Mouse (Mus musculus): ENCODE results near the gene Ngef. TPM values are rescaled to one million over a fixed set of nuclear protein-coding genes. Genes with fewer than 3 reads are reported as not detected.
"Not testable (repeated sequence)": the region's sequence is repeated elsewhere in the genome, so short reads cannot be mapped to it uniquely, and the experiment has no call there.

The Ngef gene
- total and polyA plus RNA-seq, 2 experiments from 2014 or later: 32.4 to 49.1 TPM

DNA sequence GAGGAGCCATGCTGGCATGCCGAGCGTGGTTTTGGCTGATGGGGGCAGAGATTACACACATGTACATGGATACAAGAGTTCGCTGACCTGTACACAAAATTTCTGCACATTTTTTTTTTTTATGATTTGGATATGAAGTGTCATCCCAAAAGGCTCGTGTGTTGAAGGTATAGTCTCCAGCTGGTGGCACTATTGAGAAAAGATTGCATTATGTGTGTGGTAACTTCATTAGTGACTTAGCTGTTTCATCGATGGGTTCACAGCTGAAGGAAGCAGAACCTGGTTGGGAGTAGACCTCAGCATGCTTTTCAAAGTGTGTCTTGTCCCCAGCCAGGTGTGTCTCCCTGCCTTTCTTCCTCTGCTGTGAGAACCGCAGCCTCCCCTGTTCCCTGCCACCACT, 105.3 kb downstream of the Ngef start:
- no peaks in the 10 kb centered on the region for H3K9me3 ChIP-seq (ENCODE audit: low read length)
- H3K4me1 ChIP-seq (ENCODE audit: insufficient read depth, low read length): no peaks in the 10 kb centered on the region
- H3K4me2 ChIP-seq (ENCODE audit: low read depth, low read length): no peak overlapping the region
- TF ChIP-seq CTCF (IDR thresholded peaks at IDR 0.05; ENCODE audit: low read depth): peak; percentile 52
- no peak overlapping the region for H3K4me3 ChIP-seq (ENCODE audit: low read length)
- ATAC-seq (no peak), DNase-seq (ENCODE audit: low spot score) (peak; percentile 58)
- WGBS: 68% methylated on average over 6 of the region's 6 CpGs
- no peak overlapping the region for H3K27ac ChIP-seq
- H3K36me3 ChIP-seq (ENCODE audit: insufficient read depth, low read length): no peaks in the 10 kb centered on the region
- H3K9ac ChIP-seq (replicated peaks; ENCODE audit: low read length): no peak overlapping the region
- no peaks in the 10 kb centered on the region for H3K27me3 ChIP-seq (ENCODE audit: insufficient read depth, low read length)

DNA sequence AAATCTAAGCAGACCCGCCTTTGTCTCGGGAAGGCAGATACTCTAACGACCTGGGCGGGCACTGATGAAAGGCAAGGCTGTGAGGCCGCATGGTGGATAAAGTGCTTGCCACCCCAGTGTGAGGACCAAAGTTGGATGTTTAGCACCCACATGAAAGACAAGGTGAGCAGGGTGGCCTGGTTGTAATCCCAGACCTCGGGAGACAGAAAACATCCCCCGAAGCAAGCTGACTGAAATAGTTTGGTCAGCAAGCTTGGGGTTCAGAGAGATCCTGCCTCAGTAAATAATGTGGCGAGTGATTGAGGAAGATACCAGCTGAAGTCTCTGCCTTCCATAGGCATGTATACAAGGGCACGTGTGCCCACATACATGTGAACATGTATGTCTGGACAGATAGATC, 106.2 kb downstream of the Ngef start:
- TF ChIP-seq CTCF (IDR thresholded peaks at IDR 0.05; ENCODE audit: low read depth): no peak
- ATAC-seq (no peak), DNase-seq (ENCODE audit: low spot score) (no peak)
- WGBS: 87% methylated on average over 9 of the region's 9 CpGs
- no peak overlapping the region for H3K9ac ChIP-seq (replicated peaks; ENCODE audit: low read length)
- no peaks in the 10 kb centered on the region for H3K4me1 ChIP-seq (ENCODE audit: insufficient read depth, low read length)
- no peaks in the 10 kb centered on the region for H3K27me3 ChIP-seq (ENCODE audit: insufficient read depth, low read length)
- H3K4me3 ChIP-seq (ENCODE audit: low read length): no peak overlapping the region
- H3K9me3 ChIP-seq (ENCODE audit: low read length): no peaks in the 10 kb centered on the region
- no peak overlapping the region for H3K27ac ChIP-seq
- no peak overlapping the region for H3K4me2 ChIP-seq (ENCODE audit: low read depth, low read length)
- no peaks in the 10 kb centered on the region for H3K36me3 ChIP-seq (ENCODE audit: insufficient read depth, low read length)

DNA sequence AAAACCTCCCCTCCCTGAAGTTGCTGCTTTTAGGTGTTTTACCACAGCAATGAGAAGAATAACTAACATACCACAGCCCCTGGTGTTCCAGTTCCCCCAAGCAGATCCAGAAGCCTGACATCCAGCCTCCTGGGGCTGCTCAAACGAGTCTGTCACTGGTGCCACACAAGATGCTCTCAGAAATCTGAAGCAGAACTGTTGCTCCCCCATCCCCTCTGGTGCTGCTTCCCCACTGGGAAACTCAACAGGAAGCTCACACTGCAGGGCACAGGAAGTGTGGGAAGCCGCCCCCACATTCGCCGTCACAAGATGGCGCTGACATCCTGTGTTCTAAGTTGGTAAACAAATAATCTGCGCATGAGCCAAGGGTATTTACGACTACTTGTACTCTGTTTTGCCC, 113.8 kb downstream of the Ngef start:
- not testable (repeated sequence) for H3K4me3 ChIP-seq (ENCODE audit: low read length); H3K27ac ChIP-seq; H3K9me3 ChIP-seq (ENCODE audit: low read length); H3K9ac ChIP-seq (replicated peaks; ENCODE audit: low read length); H3K4me1 ChIP-seq (ENCODE audit: insufficient read depth, low read length); ATAC-seq; H3K4me2 ChIP-seq (ENCODE audit: low read depth, low read length); H3K27me3 ChIP-seq (ENCODE audit: insufficient read depth, low read length); H3K36me3 ChIP-seq (ENCODE audit: insufficient read depth, low read length); DNase-seq (ENCODE audit: low spot score)
- 86% methylated on average over 5 of the region's 7 CpGs for WGBS

DNA sequence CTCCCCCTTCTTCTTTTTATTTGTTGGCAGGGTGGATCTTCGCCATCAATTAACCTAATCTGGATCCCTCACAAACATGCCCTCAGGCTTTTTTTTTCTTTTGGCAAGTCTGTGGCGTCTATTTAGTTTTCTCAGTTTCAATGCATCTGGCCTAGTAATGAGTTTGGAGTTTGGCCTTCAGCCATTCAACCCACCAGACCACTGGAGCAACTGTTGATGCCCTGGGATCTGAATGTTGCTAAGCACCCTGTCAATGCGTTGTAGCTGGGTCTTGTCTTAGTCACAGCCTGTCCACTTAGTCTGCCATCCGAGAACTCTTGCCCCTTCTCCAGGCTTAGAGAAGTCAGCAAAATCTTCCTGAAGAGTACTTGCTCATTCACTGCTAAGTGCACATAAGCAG, 115.6 kb downstream of the Ngef start:
- Histone ChIP-seq H3K4me2 (ENCODE audit: low read depth, low read length) (no peak overlapping the region), H3K4me3 (ENCODE audit: low read length) (no peak overlapping the region), H3K27ac (no peak overlapping the region), H3K4me1 (ENCODE audit: insufficient read depth, low read length) (no peaks in the 10 kb centered on the region), H3K9me3 (ENCODE audit: low read length) (no peaks in the 10 kb centered on the region), H3K36me3 (ENCODE audit: insufficient read depth, low read length) (no peaks in the 10 kb centered on the region), H3K9ac (replicated peaks; ENCODE audit: low read length) (no peak overlapping the region), H3K27me3 (ENCODE audit: insufficient read depth, low read length) (no peaks in the 10 kb centered on the region)
- no peak for TF ChIP-seq CTCF (IDR thresholded peaks at IDR 0.05; ENCODE audit: low read depth)
- peak; percentile 51 for DNase-seq (ENCODE audit: low spot score)
- 62% methylated on average over 4 of the region's 4 CpGs for WGBS
- ATAC-seq: peak; percentile 68; the same call in 1 of the 2 replicates

DNA sequence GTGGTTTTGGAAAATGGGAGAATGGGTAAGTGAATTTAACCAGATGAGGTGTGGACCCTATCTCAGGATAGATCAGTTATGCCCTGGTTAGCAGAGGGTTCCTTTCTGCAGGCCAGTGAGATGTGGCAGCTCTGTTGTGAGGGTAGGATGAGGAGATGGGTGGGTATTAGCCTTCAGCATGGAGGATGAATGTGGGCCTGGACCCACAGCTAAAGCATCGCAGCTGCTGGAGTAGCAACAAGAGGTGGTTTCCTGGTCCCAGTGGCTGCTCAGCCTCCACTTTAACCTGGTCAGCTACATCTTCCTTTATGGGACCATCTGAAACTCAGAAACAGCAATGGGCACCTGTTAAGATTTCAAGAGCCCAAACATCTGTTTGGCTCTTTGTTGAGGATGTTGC, 117.2 kb downstream of the Ngef start:
- H3K4me1 ChIP-seq (ENCODE audit: insufficient read depth, low read length): no peaks in the 10 kb centered on the region
- H3K4me2 ChIP-seq (ENCODE audit: low read depth, low read length): no peak overlapping the region
- H3K9me3 ChIP-seq (ENCODE audit: low read length): no peaks in the 10 kb centered on the region
- 100% methylated on average over 1 of the region's 1 CpGs for WGBS
- no peak for TF ChIP-seq CTCF (IDR thresholded peaks at IDR 0.05; ENCODE audit: low read depth)
- no peak overlapping the region for H3K9ac ChIP-seq (replicated peaks; ENCODE audit: low read length)
- H3K36me3 ChIP-seq (ENCODE audit: insufficient read depth, low read length): no peaks in the 10 kb centered on the region
- H3K27me3 ChIP-seq (ENCODE audit: insufficient read depth, low read length): no peaks in the 10 kb centered on the region
- no peak overlapping the region for H3K27ac ChIP-seq
- no peak overlapping the region for H3K4me3 ChIP-seq (ENCODE audit: low read length)
- DNase-seq (ENCODE audit: low spot score): no peak
- no peak for ATAC-seq

DNA sequence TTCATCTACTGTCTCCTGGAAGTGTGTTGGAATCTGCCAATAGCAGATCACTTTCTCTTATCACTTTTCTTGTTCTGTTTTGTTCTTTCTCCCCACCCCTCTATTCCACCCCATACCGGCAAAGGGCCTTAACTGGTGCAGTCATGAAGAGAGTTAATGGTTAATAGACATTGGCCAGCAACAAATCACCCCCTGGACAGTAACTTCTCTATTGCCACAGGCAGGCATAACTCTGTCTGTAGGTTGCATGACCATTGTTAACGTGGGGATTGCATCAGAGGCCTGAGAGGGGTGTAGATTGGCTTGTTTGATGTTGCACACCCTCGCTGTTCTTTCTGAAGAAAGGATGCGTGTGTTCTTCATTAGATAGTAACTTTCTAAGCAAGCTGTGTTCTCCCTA, 124.2 kb downstream of the Ngef start:
- TF ChIP-seq CTCF (IDR thresholded peaks at IDR 0.05; ENCODE audit: low read depth): no peak
- Histone ChIP-seq H3K9me3 (ENCODE audit: low read length) (no peaks in the 10 kb centered on the region), H3K9ac (replicated peaks; ENCODE audit: low read length) (no peak overlapping the region), H3K27me3 (ENCODE audit: insufficient read depth, low read length) (no peaks in the 10 kb centered on the region), H3K36me3 (ENCODE audit: insufficient read depth, low read length) (peaks cover 43% of the 10 kb centered on the region), H3K4me2 (ENCODE audit: low read depth, low read length) (no peak overlapping the region), H3K27ac (no peak overlapping the region), H3K4me1 (ENCODE audit: insufficient read depth, low read length) (no peaks in the 10 kb centered on the region), H3K4me3 (ENCODE audit: low read length) (no peak overlapping the region)
- 85% methylated on average over 4 of the region's 4 CpGs for WGBS
- DNase-seq (ENCODE audit: low spot score) (no peak), ATAC-seq (no peak)

DNA sequence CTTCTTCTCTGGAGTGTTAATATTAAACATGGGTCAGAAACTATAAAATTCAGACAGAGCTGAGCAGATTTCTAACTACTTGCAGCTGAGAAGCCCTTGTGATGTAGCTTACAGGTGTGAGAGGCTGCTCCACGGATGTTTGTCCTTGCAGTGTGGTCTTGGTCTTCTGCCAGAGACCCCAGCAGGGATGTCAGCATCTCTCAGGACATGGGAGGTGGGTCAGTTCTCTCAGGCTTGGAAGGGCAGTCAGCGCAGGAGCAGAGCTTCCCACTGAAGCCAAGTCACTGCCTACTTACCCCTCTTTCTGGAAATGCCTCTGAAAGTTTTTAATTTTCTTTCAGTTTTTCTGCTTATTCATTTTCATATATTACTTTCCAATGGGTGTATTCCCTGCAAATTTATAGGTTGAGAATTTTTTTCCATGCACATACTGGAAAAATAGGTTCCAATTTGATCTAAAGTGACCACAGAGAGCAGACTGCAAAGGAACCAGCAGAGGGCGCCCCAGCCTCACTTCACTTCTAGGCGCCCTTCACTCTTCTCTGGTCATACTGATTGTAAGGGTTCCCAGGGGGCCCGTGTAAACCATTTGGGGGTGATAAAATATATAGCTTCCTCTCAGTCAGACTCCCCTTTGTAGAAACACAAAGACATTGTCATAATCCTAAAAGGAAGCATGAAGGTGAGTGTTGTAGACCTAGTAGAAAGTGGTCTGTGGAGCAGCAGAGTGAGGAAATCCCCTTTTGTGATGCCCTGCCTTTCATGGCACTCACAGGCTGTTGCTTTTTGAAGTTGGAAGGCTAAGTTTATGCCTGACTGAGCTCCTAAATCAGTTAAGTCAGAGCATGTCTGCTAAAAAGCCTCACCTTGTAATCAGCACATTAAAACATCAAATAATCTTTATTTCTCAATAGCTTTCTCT, 126.2 kb downstream of the Ngef start:
- H3K27ac ChIP-seq: no peak overlapping the region
- H3K27me3 ChIP-seq (ENCODE audit: insufficient read depth, low read length): no peaks in the 10 kb centered on the region
- peak; percentile 85 for TF ChIP-seq CTCF (IDR thresholded peaks at IDR 0.05; ENCODE audit: low read depth)
- H3K36me3 ChIP-seq (ENCODE audit: insufficient read depth, low read length): peaks cover 53% of the 10 kb centered on the region
- DNase-seq (ENCODE audit: low spot score): peak; percentile 79
- no peak overlapping the region for H3K4me2 ChIP-seq (ENCODE audit: low read depth, low read length)
- H3K9ac ChIP-seq (replicated peaks; ENCODE audit: low read length): no peak overlapping the region
- 32% methylated on average over 5 of the region's 5 CpGs for WGBS
- no peaks in the 10 kb centered on the region for H3K9me3 ChIP-seq (ENCODE audit: low read length)
- ATAC-seq: peak; percentile 66; the same call in 1 of the 2 replicates
- H3K4me3 ChIP-seq (ENCODE audit: low read length): no peak overlapping the region
- H3K4me1 ChIP-seq (ENCODE audit: insufficient read depth, low read length): no peaks in the 10 kb centered on the region

Data from hindbrain, postnatal 0 days (tissue).